Mouse (Mus musculus) liver, adult 2 months (tissue): ENCODE results near the gene Scamp1. TPM values are rescaled to one million over a fixed set of nuclear protein-coding genes. Genes with fewer than 3 reads are reported as not detected.
"Not testable (repeated sequence)": the region's sequence is repeated elsewhere in the genome, so short reads cannot be mapped to it uniquely, and the experiment has no call there.

Source experiments
- DNase-seq: peaks from one replicate; pipeline ENCODE4 v3.0.0-alpha.2; 2011; ENCODE audit warnings: low read depth, low spot score; ENCODE audit errors: extremely low read depth
- H3K27ac ChIP-seq: fragments of 200-500 bp; replicated peaks from 2 replicates; pipeline ENCODE4 v1.5.1; 2012; ENCODE audit warnings: low read depth, mild to moderate bottlenecking, control low read depth, inconsistent platforms, low read length; ENCODE audit not compliant: insufficient read depth
- H3K27me3 ChIP-seq: fragments of 200-500 bp; 2 replicates; pipeline ENCODE4 v1.6.1; 2012; ENCODE audit warnings: mild to moderate bottlenecking, moderate library complexity, low read length, inconsistent platforms; ENCODE audit not compliant: control insufficient read depth, insufficient read depth
- H3K36me3 ChIP-seq: fragments of 200-500 bp; 2 replicates; pipeline ENCODE4 v1.6.1; 2012; ENCODE audit warnings: low read length, inconsistent platforms; ENCODE audit not compliant: control insufficient read depth, insufficient read depth
- H3K4me1 ChIP-seq: fragments of 200-500 bp; 2 replicates; pipeline ENCODE4 v1.6.1; 2011; ENCODE audit warnings: low read length; ENCODE audit not compliant: control insufficient read depth, insufficient read depth
- H3K4me3 ChIP-seq: fragments of 200-500 bp; 2 replicates; pipeline ENCODE4 v1.5.1; 2011; ENCODE audit warnings: low read depth, mild to moderate bottlenecking, control low read depth, low read length, moderate library complexity; ENCODE audit not compliant: insufficient read depth
- H3K79me2 ChIP-seq: fragments of 200-500 bp; 2 replicates; pipeline ENCODE4 v1.6.1; 2012; ENCODE audit warnings: inconsistent platforms, mild to moderate bottlenecking, low read length, moderate library complexity; ENCODE audit not compliant: control insufficient read depth, insufficient read depth
- H3K9ac ChIP-seq: fragments of 200-500 bp; 2 replicates; pipeline ENCODE4 v1.6.1; 2012; ENCODE audit warnings: low read depth, mild to moderate bottlenecking, control low read depth, inconsistent platforms, low read length
- CTCF ChIP-seq: fragments of 200-500 bp; IDR thresholded peaks from 2 replicates; pipeline ENCODE4 v1.5.1; 2011; ENCODE audit warnings: low read depth, low read length, control low read depth
- POLR2A ChIP-seq: fragments of 200-500 bp; IDR thresholded peaks from 2 replicates; pipeline ENCODE4 v1.6.1; 2011; ENCODE audit warnings: low read length, control low read depth; ENCODE audit not compliant: insufficient read depth; ENCODE audit errors: extremely low read depth
- WGBS: fragments of 180-500 bp; shearing (Covaris S2); methylation state at CpG from one replicate; pipeline ENCODE4 v1.1.7; 2018; 5-methylcytosine and 5-hydroxymethylcytosine counted together
- polyA plus RNA-seq: library from polyadenylated mRNA; depleted of rRNA; stranded (reverse); fragments of >200 nt; gene quantifications from 2 replicates; pipeline ENCODE4 v1.2.3, GENCODE M21; 2012
- total RNA-seq: library from RNA; depleted of rRNA; stranded (reverse); fragments of >200 nt; gene quantifications from 2 replicates; pipeline ENCODE4 v1.2.3, GENCODE M21; 2014

Gene Scamp1
- total and polyA plus RNA-seq, 2 experiments, result 15.8 to 24.3 TPM

- Histone ChIP-seq H3K27ac (no peak overlapping the region), H3K4me1 (peaks cover 4% of the 10 kb centered on the region; the same call in 1 of the 2 replicates), H3K36me3 (no peaks in the 10 kb centered on the region), H3K27me3 (no peaks in the 10 kb centered on the region), H3K79me2 (no peaks in the 10 kb centered on the region), H3K4me3 (no peak overlapping the region), H3K9ac (no peak overlapping the region)
- no peak for DNase-seq
- TF ChIP-seq CTCF (no peak), POLR2A (no peak)
- WGBS, result 93% methylated on average over 10 of the region's 10 CpGs
These were observed 31.4 kb upstream of the Scamp1 start for GRCm38 (mm10) chr13:94316975-94317511.

- H3K9ac ChIP-seq, H3K4me3 ChIP-seq, H3K27ac ChIP-seq, DNase-seq, H3K79me2 ChIP-seq, H3K36me3 ChIP-seq, H3K27me3 ChIP-seq, H3K4me1 ChIP-seq: not testable (repeated sequence)
- WGBS, result 97% methylated on average over 8 of the region's 8 CpGs
These were observed 27.2 kb upstream of the Scamp1 start for GRCm38 (mm10) chr13:94312812-94313211.

- Histone ChIP-seq H3K27me3 (no peaks in the 10 kb centered on the region), H3K27ac (no peak overlapping the region), H3K79me2 (no peaks in the 10 kb centered on the region), H3K4me3 (no peak overlapping the region), H3K36me3 (no peaks in the 10 kb centered on the region), H3K4me1 (peaks cover 3% of the 10 kb centered on the region), H3K9ac (no peak overlapping the region)
- TF ChIP-seq CTCF (no peak), POLR2A (no peak)
- 69% methylated on average over 2 of the region's 2 CpGs for WGBS
- DNase-seq, result no peak
These were observed 22.6 kb upstream of the Scamp1 start for GRCm38 (mm10) chr13:94308279-94308678.

GRCm38 (mm10) chr13:94307531-94307930 lies 21.9 kb upstream of the Scamp1 start:
- Histone ChIP-seq H3K36me3 (no peaks in the 10 kb centered on the region), H3K4me3 (no peak overlapping the region), H3K4me1 (peaks cover 3% of the 10 kb centered on the region), H3K27me3 (no peaks in the 10 kb centered on the region), H3K79me2 (no peaks in the 10 kb centered on the region), H3K27ac (no peak overlapping the region), H3K9ac (no peak overlapping the region)
- TF ChIP-seq POLR2A, result no peak
- TF ChIP-seq CTCF, result no peak
- WGBS, result 31% methylated on average over 7 of the region's 7 CpGs
- peak; percentile 84 for DNase-seq

GRCm38 (mm10) chr13:94306968-94307289 lies 21.3 kb upstream of the Scamp1 start:
- Histone ChIP-seq H3K4me1 (peaks cover 3% of the 10 kb centered on the region), H3K27me3 (no peaks in the 10 kb centered on the region), H3K27ac (no peak overlapping the region), H3K36me3 (no peaks in the 10 kb centered on the region), H3K79me2 (no peaks in the 10 kb centered on the region), H3K9ac (no peak overlapping the region), H3K4me3 (no peak overlapping the region)
- TF ChIP-seq CTCF, result no peak
- no peak for TF ChIP-seq POLR2A
- DNase-seq, result no peak
- WGBS, result 26% methylated on average over 5 of the region's 5 CpGs

GRCm38 (mm10) chr13:94306277-94306967 lies 20.8 kb upstream of the Scamp1 start:
- H3K27me3 ChIP-seq, result no peaks in the 10 kb centered on the region
- H3K27ac ChIP-seq, result no peak overlapping the region
- H3K4me3 ChIP-seq, result no peak overlapping the region
- peaks cover 3% of the 10 kb centered on the region for H3K4me1 ChIP-seq
- WGBS, result 57% methylated on average over 18 of the region's 18 CpGs
- H3K9ac ChIP-seq, result no peak overlapping the region
- no peak for DNase-seq
- no peak for TF ChIP-seq CTCF
- no peak for TF ChIP-seq POLR2A
- H3K36me3 ChIP-seq, result no peaks in the 10 kb centered on the region
- no peaks in the 10 kb centered on the region for H3K79me2 ChIP-seq
